Mouse (Mus musculus): ENCODE results near the gene Tmtc1. TPM values are rescaled to one million over a fixed set of nuclear protein-coding genes. Genes with fewer than 3 reads are reported as not detected.

The Tmtc1 gene
- polyA plus RNA-seq, 1 experiment, result 3.3 TPM

- no peak overlapping the region for H3K9ac ChIP-seq (ENCODE audit: low read depth, poor library complexity, severe bottlenecking)
- H3K9me3 ChIP-seq (replicated peaks; ENCODE audit: control insufficient read depth, insufficient read depth, low read length, poor library complexity, severe bottlenecking), result no peaks in the 10 kb centered on the region
- H3K4me3 ChIP-seq (ENCODE audit: low read depth, low read length), result no peak overlapping the region
- H3K36me3 ChIP-seq (ENCODE audit: control insufficient read depth, insufficient read depth, low read length, poor library complexity, severe bottlenecking), result no peaks in the 10 kb centered on the region; the same call in 1 of the 2 replicates
- no peaks in the 10 kb centered on the region for H3K27me3 ChIP-seq (ENCODE audit: control insufficient read depth, insufficient read depth, low read length, poor library complexity, severe bottlenecking)
- no peak overlapping the region for H3K27ac ChIP-seq (ENCODE audit: insufficient read depth, low read length)
- TF ChIP-seq POLR2A (IDR thresholded peaks at IDR 0.05; ENCODE audit: insufficient read depth, low read length), result no peak
- TF ChIP-seq EP300 (IDR thresholded peaks at IDR 0.05; ENCODE audit: insufficient read depth, low read depth, low read length), result no peak
- no peak for TF ChIP-seq CTCF (IDR thresholded peaks at IDR 0.05; ENCODE audit: low read depth, low read length)
- H3K4me1 ChIP-seq (ENCODE audit: control insufficient read depth, insufficient read depth, low read length), result peaks cover 2% of the 10 kb centered on the region
These were observed 107.8 kb downstream of the Tmtc1 start for GRCm38 (mm10) chr6:148336290-148336955.

GRCm38 (mm10) chr6:148331916-148332315 is 112.3 kb downstream of the Tmtc1 start:
- no peak overlapping the region for H3K4me3 ChIP-seq (ENCODE audit: low read depth, low read length)
- no peak overlapping the region for H3K9ac ChIP-seq (ENCODE audit: low read depth, poor library complexity, severe bottlenecking)
- H3K4me1 ChIP-seq (ENCODE audit: control insufficient read depth, insufficient read depth, low read length), result no peaks in the 10 kb centered on the region
- H3K27me3 ChIP-seq (ENCODE audit: control insufficient read depth, insufficient read depth, low read length, poor library complexity, severe bottlenecking), result no peaks in the 10 kb centered on the region
- TF ChIP-seq EP300 (IDR thresholded peaks at IDR 0.05; ENCODE audit: insufficient read depth, low read depth, low read length) (no peak), POLR2A (IDR thresholded peaks at IDR 0.05; ENCODE audit: insufficient read depth, low read length) (no peak), CTCF (IDR thresholded peaks at IDR 0.05; ENCODE audit: low read depth, low read length) (no peak)
- H3K36me3 ChIP-seq (ENCODE audit: control insufficient read depth, insufficient read depth, low read length, poor library complexity, severe bottlenecking), result no peaks in the 10 kb centered on the region; the same call in 1 of the 2 replicates
- H3K27ac ChIP-seq (ENCODE audit: insufficient read depth, low read length), result no peak overlapping the region
- no peaks in the 10 kb centered on the region for H3K9me3 ChIP-seq (replicated peaks; ENCODE audit: control insufficient read depth, insufficient read depth, low read length, poor library complexity, severe bottlenecking)

- H3K27me3 ChIP-seq (ENCODE audit: control insufficient read depth, insufficient read depth, low read length, poor library complexity, severe bottlenecking), result no peaks in the 10 kb centered on the region
- H3K27ac ChIP-seq (ENCODE audit: insufficient read depth, low read length), result no peak overlapping the region
- no peak for TF ChIP-seq CTCF (IDR thresholded peaks at IDR 0.05; ENCODE audit: low read depth, low read length)
- no peak for TF ChIP-seq POLR2A (IDR thresholded peaks at IDR 0.05; ENCODE audit: insufficient read depth, low read length)
- TF ChIP-seq EP300 (IDR thresholded peaks at IDR 0.05; ENCODE audit: insufficient read depth, low read depth, low read length), result no peak
- no peak overlapping the region for H3K4me3 ChIP-seq (ENCODE audit: low read depth, low read length)
- H3K36me3 ChIP-seq (ENCODE audit: control insufficient read depth, insufficient read depth, low read length, poor library complexity, severe bottlenecking), result no peaks in the 10 kb centered on the region
- H3K9me3 ChIP-seq (replicated peaks; ENCODE audit: control insufficient read depth, insufficient read depth, low read length, poor library complexity, severe bottlenecking), result no peaks in the 10 kb centered on the region
- no peaks in the 10 kb centered on the region for H3K4me1 ChIP-seq (ENCODE audit: control insufficient read depth, insufficient read depth, low read length)
- H3K9ac ChIP-seq (ENCODE audit: low read depth, poor library complexity, severe bottlenecking), result no peak overlapping the region
These were observed 114.2 kb downstream of the Tmtc1 start for GRCm38 (mm10) chr6:148329976-148330375.

- Histone ChIP-seq H3K4me1 (ENCODE audit: control insufficient read depth, insufficient read depth, low read length) (no peaks in the 10 kb centered on the region), H3K4me3 (ENCODE audit: low read depth, low read length) (no peak overlapping the region), H3K9ac (ENCODE audit: low read depth, poor library complexity, severe bottlenecking) (no peak overlapping the region), H3K36me3 (ENCODE audit: control insufficient read depth, insufficient read depth, low read length, poor library complexity, severe bottlenecking) (no peaks in the 10 kb centered on the region), H3K9me3 (replicated peaks; ENCODE audit: control insufficient read depth, insufficient read depth, low read length, poor library complexity, severe bottlenecking) (no peaks in the 10 kb centered on the region), H3K27me3 (ENCODE audit: control insufficient read depth, insufficient read depth, low read length, poor library complexity, severe bottlenecking) (no peaks in the 10 kb centered on the region), H3K27ac (ENCODE audit: insufficient read depth, low read length) (no peak overlapping the region)
- TF ChIP-seq POLR2A (IDR thresholded peaks at IDR 0.05; ENCODE audit: insufficient read depth, low read length) (no peak), EP300 (IDR thresholded peaks at IDR 0.05; ENCODE audit: insufficient read depth, low read depth, low read length) (no peak), CTCF (IDR thresholded peaks at IDR 0.05; ENCODE audit: low read depth, low read length) (no peak)
These were observed 115.3 kb downstream of the Tmtc1 start for GRCm38 (mm10) chr6:148328928-148329327.

- Histone ChIP-seq H3K4me1 (ENCODE audit: control insufficient read depth, insufficient read depth, low read length) (no peaks in the 10 kb centered on the region), H3K27ac (ENCODE audit: insufficient read depth, low read length) (no peak overlapping the region), H3K27me3 (ENCODE audit: control insufficient read depth, insufficient read depth, low read length, poor library complexity, severe bottlenecking) (no peaks in the 10 kb centered on the region), H3K9me3 (replicated peaks; ENCODE audit: control insufficient read depth, insufficient read depth, low read length, poor library complexity, severe bottlenecking) (no peaks in the 10 kb centered on the region), H3K36me3 (ENCODE audit: control insufficient read depth, insufficient read depth, low read length, poor library complexity, severe bottlenecking) (no peaks in the 10 kb centered on the region), H3K9ac (ENCODE audit: low read depth, poor library complexity, severe bottlenecking) (no peak overlapping the region), H3K4me3 (ENCODE audit: low read depth, low read length) (no peak overlapping the region)
- TF ChIP-seq EP300 (IDR thresholded peaks at IDR 0.05; ENCODE audit: insufficient read depth, low read depth, low read length) (no peak), POLR2A (IDR thresholded peaks at IDR 0.05; ENCODE audit: insufficient read depth, low read length) (no peak), CTCF (IDR thresholded peaks at IDR 0.05; ENCODE audit: low read depth, low read length) (no peak)
These were observed 116.1 kb downstream of the Tmtc1 start for GRCm38 (mm10) chr6:148328130-148328529.

GRCm38 (mm10) chr6:148318736-148319135 is 125.5 kb downstream of the Tmtc1 start:
- Histone ChIP-seq H3K36me3 (ENCODE audit: control insufficient read depth, insufficient read depth, low read length, poor library complexity, severe bottlenecking) (no peaks in the 10 kb centered on the region), H3K4me3 (ENCODE audit: low read depth, low read length) (no peak overlapping the region), H3K27ac (ENCODE audit: insufficient read depth, low read length) (no peak overlapping the region), H3K4me1 (ENCODE audit: control insufficient read depth, insufficient read depth, low read length) (no peaks in the 10 kb centered on the region), H3K9ac (ENCODE audit: low read depth, poor library complexity, severe bottlenecking) (no peak overlapping the region), H3K27me3 (ENCODE audit: control insufficient read depth, insufficient read depth, low read length, poor library complexity, severe bottlenecking) (no peaks in the 10 kb centered on the region), H3K9me3 (replicated peaks; ENCODE audit: control insufficient read depth, insufficient read depth, low read length, poor library complexity, severe bottlenecking) (no peaks in the 10 kb centered on the region)
- TF ChIP-seq POLR2A (IDR thresholded peaks at IDR 0.05; ENCODE audit: insufficient read depth, low read length), result no peak
- TF ChIP-seq CTCF (IDR thresholded peaks at IDR 0.05; ENCODE audit: low read depth, low read length), result no peak
- no peak for TF ChIP-seq EP300 (IDR thresholded peaks at IDR 0.05; ENCODE audit: insufficient read depth, low read depth, low read length)

All from ES-Bruce4 (cell line).